Mouse (Mus musculus) brain, adult 2 months (tissue): ENCODE measurements at regions not wholly inside any gene's neighbourhood (a gene's known extent, or its start where the extent isn't known, plus 50 kb on each side); places are given as distances from the start of the nearest gene placed in this dataset.
"Not testable (repeated sequence)": the region's sequence is repeated elsewhere in the genome, so short reads cannot be mapped to it uniquely, and the experiment has no call there.

Source experiments
- DNase-seq: peaks from one replicate; pipeline ENCODE4 v3.0.0; 2011; ENCODE audit warnings: low read depth, low spot score

DNA sequence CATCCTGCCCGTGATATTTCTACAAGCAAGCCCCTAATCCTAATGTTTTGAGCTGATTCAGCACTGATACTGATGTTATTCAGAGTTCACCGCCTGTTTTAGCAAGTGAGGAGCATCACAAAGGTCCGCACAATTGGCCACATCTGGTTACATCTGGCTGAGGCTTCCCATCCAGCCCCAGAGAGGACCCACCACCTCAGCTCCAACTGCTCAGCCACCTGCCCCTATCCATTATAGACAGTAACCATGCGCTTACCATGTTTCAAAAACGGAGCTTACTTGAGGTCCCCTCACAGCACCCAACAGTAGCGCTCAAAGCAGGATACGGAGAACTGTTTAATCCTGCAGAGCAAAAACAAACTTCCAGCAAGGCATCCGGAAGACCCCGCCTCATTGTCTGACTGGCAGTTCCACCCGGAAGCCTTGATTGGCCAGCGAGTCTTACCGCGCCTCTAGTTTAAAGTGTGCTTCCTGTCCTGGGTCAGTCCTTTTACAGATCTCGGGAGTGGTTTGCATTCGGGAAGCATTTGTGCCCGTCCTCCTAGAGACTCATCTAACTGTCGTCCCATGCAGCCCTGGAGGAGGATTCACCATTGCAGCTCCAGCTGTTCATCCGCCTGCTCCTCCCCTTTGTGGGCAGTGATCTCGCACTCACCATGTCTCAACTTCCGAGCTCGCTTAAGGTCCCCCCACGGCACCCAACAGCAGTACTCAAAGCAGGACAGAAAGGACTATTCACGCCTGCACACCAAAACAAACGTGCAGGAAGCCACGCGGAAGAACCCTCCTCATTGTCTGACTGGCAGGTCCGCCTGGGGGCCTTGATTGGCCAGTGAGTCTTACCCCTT lies 69.9 kb upstream of the Zfp825 start:
- DNase-seq = peak; percentile 92

DNA sequence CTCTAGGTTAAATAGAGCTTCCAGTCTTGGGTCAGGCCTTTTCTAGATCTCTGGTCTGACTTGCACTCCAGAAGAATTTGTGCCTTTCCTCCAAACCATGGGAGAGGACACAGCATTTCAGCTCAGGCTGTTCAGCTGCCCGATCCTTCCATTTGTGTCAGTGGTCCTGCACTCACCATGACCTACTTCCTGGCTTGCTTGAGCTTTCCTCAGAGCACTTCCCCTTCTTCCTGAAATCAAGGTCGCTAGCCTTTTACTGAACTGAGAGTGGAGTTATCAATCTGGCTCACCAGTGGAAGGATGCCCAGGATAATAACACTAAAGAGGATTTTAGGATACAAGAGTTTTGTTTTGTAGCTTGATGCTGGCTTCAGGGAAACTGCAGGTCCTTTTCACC lies 70.5 kb upstream of the Zfp825 start:
- not testable (repeated sequence) for DNase-seq

DNA sequence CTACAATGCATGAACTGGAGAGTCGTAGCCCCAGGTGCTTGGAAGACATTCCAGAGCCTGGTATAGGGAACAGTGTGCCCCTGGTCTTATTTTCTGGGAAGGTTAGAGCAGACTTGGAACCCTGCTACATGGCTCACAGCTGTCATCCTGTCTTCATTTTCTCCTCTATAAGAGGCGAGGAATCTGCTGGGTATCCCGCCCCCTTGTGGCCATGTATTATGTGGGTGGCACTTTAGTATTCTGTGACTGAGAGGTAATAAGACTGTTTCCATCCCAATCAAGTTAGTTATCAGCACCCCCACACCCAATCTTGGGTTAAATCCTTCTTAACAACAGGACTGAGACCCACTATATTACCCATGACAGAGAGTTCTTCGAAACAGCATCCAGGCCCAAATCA lies 69.4 kb upstream of the Erap1 start:
- not testable (repeated sequence) for DNase-seq
